Mouse (Mus musculus): ENCODE measurements around the gene Zpbp.

GRCm38 (mm10) chr11:11371305-11371704 lies 90.9 kb downstream of the Zpbp start:
- TF ChIP-seq CTCF (IDR thresholded peaks at IDR 0.05; ENCODE audit: extremely low read depth, insufficient read length, insufficient replicate concordance, low read depth, low read length) (no peak), POLR2A (IDR thresholded peaks at IDR 0.05; ENCODE audit: low read depth, low read length) (no peak)
